Mouse (Mus musculus) bone marrow, adult 2 months (tissue): ENCODE measurements around the gene Mlh3.
"Not testable (repeated sequence)": the region's sequence is repeated elsewhere in the genome, so short reads cannot be mapped to it uniquely, and the experiment has no call there.

Experiments
- CTCF ChIP-seq: fragments of 200-500 bp; IDR thresholded peaks from 2 replicates; pipeline ENCODE4 v1.5.1; 2011; ENCODE audit warnings: low read length, control low read depth; ENCODE audit not compliant: control insufficient read depth, insufficient read depth
- POLR2A ChIP-seq: fragments of 200-500 bp; IDR thresholded peaks from 2 replicates; pipeline ENCODE4 v1.6.1; 2011; ENCODE audit warnings: low read depth, mild to moderate bottlenecking, control low read depth, low read length, borderline replicate concordance; ENCODE audit not compliant: control insufficient read depth

DNA sequence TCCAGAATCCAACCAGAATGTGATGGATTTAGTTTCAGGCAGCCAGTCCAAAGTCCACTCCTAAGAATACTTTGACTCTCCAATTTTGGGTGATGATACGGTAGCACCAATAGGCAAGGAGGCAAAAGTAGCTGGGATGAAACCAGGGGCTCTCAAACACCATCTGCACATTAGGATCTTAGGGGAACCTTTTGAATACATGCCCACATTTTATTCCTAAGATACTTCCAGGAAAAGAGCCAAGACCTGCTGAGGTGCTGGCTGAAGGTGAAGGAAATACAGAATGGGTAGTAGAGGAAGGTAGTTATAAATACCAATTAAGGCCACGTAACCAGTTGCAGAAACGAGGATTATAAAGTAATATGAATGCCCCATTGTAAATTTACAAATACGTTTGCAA is 11.4 kb upstream of the Mlh3 start:
- TF ChIP-seq POLR2A, CTCF: not testable (repeated sequence)
